Mouse (Mus musculus) myocyte (in vitro differentiated cells): ENCODE results near the gene Slco3a1.

Source experiments
- CEBPB ChIP-seq: IDR thresholded peaks from 2 replicates; pipeline ENCODE4 v1.6.1; 2011; ENCODE audit warnings: mild to moderate bottlenecking, moderate library complexity; ENCODE audit not compliant: poor library complexity, insufficient read depth, severe bottlenecking
- E2F4 ChIP-seq: IDR thresholded peaks from one replicate; pipeline ENCODE4 v1.6.1; 2011; ENCODE audit warnings: mild to moderate bottlenecking, control low read depth, moderate library complexity; ENCODE audit not compliant: insufficient read depth
- MAX ChIP-seq: IDR thresholded peaks from one replicate; pipeline ENCODE4 v1.6.1; 2011; ENCODE audit warnings: low read depth, mild to moderate bottlenecking, control low read depth
- MYOD1 ChIP-seq, 3 experiments: IDR thresholded peaks; one replicate each; pipeline ENCODE4 v1.6.1; 2011; ENCODE audit warnings: control low read depth in 2 of 3, low read depth in 2 of 3, mild to moderate bottlenecking in 2 of 3, moderate library complexity in 1 of 3; ENCODE audit not compliant: insufficient read length in 2 of 3, control insufficient read depth in 1 of 3
- MYOG ChIP-seq, 3 experiments: IDR thresholded peaks; one replicate each; pipeline ENCODE4 v1.6.1; 2011; ENCODE audit warnings: control low read depth in 2 of 3, low read depth in 2 of 3, mild to moderate bottlenecking in 2 of 3; ENCODE audit not compliant: insufficient read length in 2 of 3, control insufficient read depth in 1 of 3, insufficient read depth in 1 of 3
- POLR2A ChIP-seq: IDR thresholded peaks from one replicate; pipeline ENCODE4 v1.6.1; 2011; ENCODE audit warnings: low read depth, mild to moderate bottlenecking, control low read depth, moderate library complexity; ENCODE audit not compliant: insufficient read length
- POLR2AphosphoS2 ChIP-seq: IDR thresholded peaks from one replicate; pipeline ENCODE4 v1.6.1; 2011; ENCODE audit warnings: low read depth, control low read depth; ENCODE audit not compliant: insufficient read length
- REST ChIP-seq: IDR thresholded peaks from one replicate; pipeline ENCODE4 v1.6.1; 2011; ENCODE audit warnings: mild to moderate bottlenecking, control low read depth, moderate library complexity; ENCODE audit not compliant: insufficient read depth, insufficient read length
- SRF ChIP-seq: IDR thresholded peaks from one replicate; pipeline ENCODE4 v1.6.1; 2011; ENCODE audit warnings: low read depth; ENCODE audit not compliant: control insufficient read depth, insufficient read length
- TCF12 ChIP-seq: IDR thresholded peaks from one replicate; pipeline ENCODE4 v1.6.1; 2011; ENCODE audit warnings: mild to moderate bottlenecking, control low read depth; ENCODE audit not compliant: poor library complexity, insufficient read depth, severe bottlenecking
- TCF3 ChIP-seq: IDR thresholded peaks from one replicate; pipeline ENCODE4 v1.6.1; 2011; ENCODE audit warnings: low read depth, control low read depth; ENCODE audit not compliant: insufficient read length
- USF1 ChIP-seq: IDR thresholded peaks from one replicate; pipeline ENCODE4 v1.6.1; 2011; ENCODE audit warnings: low read depth, mild to moderate bottlenecking, control low read depth, moderate library complexity

DNA sequence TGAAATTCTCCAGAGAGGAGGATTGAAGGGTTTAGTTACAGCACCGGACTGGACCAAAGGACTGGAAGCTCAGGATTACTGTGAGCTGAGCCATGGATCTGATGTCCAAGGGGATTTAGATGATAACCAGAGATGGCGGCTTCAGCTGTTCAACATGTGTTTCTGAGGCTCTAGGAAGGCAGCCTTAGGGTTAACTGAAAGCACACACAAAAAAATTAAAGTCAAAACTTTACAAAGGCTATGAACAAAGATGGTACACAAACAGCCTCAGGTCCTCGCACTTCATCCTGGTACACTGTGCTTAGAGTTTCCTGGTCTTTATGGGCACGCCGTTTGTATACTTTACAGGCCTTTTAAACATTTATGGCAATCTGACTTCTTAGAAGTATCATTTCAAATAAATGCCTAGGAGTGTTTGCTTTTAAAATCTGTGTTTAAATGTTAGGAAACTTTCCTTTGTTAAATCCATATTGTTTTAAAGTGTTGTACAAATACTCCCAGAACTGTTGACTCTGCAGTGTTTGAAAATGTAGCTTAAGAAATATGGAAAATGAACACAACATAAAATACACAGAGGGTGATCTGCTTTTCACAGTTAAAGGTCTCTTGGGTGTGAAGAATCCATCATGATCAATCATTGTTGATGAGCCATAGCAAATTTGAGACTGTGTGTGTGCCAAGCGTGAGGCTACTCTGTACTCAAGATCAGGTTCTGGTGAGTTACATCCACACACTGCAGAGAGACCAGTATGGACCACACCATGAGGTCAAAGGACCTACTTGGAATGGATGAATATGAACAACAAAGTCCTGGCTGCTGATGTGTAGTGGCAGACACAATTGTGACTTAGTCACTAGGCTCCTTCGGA lies 223.5 kb downstream of the Slco3a1 start:
- TF ChIP-seq POLR2AphosphoS2, result no peak
- no peak for TF ChIP-seq POLR2A
- TF ChIP-seq MYOD1 (IDR thresholded peaks at IDR 0.05; ENCODE audit: control insufficient read depth in 1 of 3, insufficient read length in 2 of 3, low read depth in 2 of 3), result no peak
- no peak for TF ChIP-seq USF1
- no peak for TF ChIP-seq REST
- TF ChIP-seq MAX, result no peak
- no peak for TF ChIP-seq MYOG (IDR thresholded peaks at IDR 0.05; ENCODE audit: control insufficient read depth in 1 of 3, insufficient read depth in 1 of 3, insufficient read length in 2 of 3, low read depth in 2 of 3)
- TF ChIP-seq E2F4, result no peak
- TF ChIP-seq TCF3, result no peak
- TF ChIP-seq SRF, result no peak
- no peak for TF ChIP-seq TCF12
- no peak for TF ChIP-seq CEBPB
